Mouse (Mus musculus) megakaryocyte, embryonic 14.5 days (primary cell): ENCODE data around the gene Hexim2.

Experiments used
- FLI1 ChIP-seq: IDR thresholded peaks from 2 replicates; pipeline ENCODE4 v1.6.1; 2012; ENCODE audit warnings: low read length, inconsistent platforms, mixed read lengths
- GATA1 ChIP-seq: IDR thresholded peaks from 3 replicates; pipeline ENCODE4 v1.6.1; 2012; ENCODE audit warnings: mixed read lengths, low read length, inconsistent platforms, borderline replicate concordance

DNA sequence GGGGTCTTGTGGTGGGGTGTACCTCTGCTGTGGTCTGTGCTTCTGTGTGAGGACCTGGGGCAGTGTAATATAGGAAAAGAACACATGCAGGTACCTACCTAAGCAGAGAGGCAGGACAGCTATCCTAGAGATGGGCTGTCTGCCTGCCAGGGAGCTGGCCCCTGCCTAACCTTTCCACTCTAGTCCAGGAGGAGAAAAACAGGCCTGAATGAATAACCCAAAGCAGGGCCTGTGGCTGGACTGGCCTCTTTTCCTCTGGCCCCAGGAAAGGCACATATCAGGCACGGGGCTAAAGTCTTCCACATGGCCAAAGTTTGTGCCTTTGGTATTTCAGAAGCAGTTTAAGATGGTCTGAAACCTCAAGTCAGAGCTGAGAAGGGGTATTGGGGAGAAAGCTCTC lies 48.2 kb downstream of the Hexim2 start:
- TF ChIP-seq GATA1 = no peak
- no peak for TF ChIP-seq FLI1
